In the genomic region with DNA sequence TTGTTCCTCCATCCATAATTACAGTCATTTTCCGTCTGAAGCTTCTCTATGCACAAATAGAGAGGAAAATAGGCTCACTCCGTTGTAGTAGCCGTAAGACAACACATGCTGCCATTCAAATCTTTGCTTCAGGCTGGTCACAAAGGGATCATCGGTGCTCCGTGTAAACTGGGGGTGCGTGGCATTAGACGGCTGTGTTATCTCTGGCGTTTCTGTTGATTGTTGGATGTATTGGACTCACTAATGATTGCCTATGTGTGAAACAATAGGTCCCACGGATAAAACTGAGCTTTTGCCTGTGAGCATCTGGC, we compare ENCODE assay signal across 23 mouse cellular contexts.
DNase-seq lines count a peak whose midpoint lies in the region; ATAC-seq lines count a peak whose summit lies in the region.
"Had no signal": no experiment of that assay in that cellular context is flagged by ENCODE, and none has a peak within 500 bp of the region (broad histone marks: within the 10 kb centered on the region; RNA-seq: fewer than 3 reads in every experiment).

No protein-coding gene starts in this region.

- peak; percentile 43 for ATAC-seq in forebrain, embryonic 16.5 days
- no peak for ATAC-seq in hindbrain, embryonic 16.5 days
- peak; percentile 36; the same call in 1 of the 2 replicates for ATAC-seq in neural tube, embryonic 14.5 days (ENCODE audit: low read depth)
- ATAC-seq: lung, postnatal 0 days had no signal

- H3K27ac ChIP-seq in heart, embryonic 10.5 days = no peak overlapping the region
- no peak overlapping the region for H3K27ac ChIP-seq in forebrain, embryonic 16.5 days (ENCODE audit: low read length)
- peak overlapping the region; percentile 36; the same call in 1 of the 2 replicates for H3K27ac ChIP-seq in hindbrain, embryonic 16.5 days (ENCODE audit: low read depth, low read length)
- H3K27ac ChIP-seq in neural tube, embryonic 14.5 days (ENCODE audit: low read depth, low read length) = peak overlapping the region; percentile 80
- H3K27ac ChIP-seq: embryonic facial prominence, embryonic 15.5 days; gastrocnemius, adult 2 months; heart, embryonic 15.5 days; limb, embryonic 13.5 days; liver, embryonic 14.5 days; stomach, postnatal 0 days had no signal

- H3K4me3 ChIP-seq in heart, embryonic 10.5 days = no peak overlapping the region
- H3K4me3 ChIP-seq in forebrain, embryonic 16.5 days (replicated peaks; ENCODE audit: low read length) = no peak overlapping the region
- H3K4me3 ChIP-seq in hindbrain, embryonic 16.5 days (ENCODE audit: low read length) = no peak overlapping the region
- no peak overlapping the region for H3K4me3 ChIP-seq in neural tube, embryonic 14.5 days (ENCODE audit: low read depth, low read length)
- H3K4me3 ChIP-seq: embryonic facial prominence, embryonic 15.5 days; gastrocnemius, adult 2 months; heart, embryonic 15.5 days; limb, embryonic 13.5 days; myocyte had no signal

- 78% methylated on average over 9 of the region's 9 CpGs for WGBS in heart, embryonic 10.5 days
- 17% methylated on average over 9 of the region's 9 CpGs for WGBS in forebrain, embryonic 16.5 days
- WGBS in hindbrain, embryonic 16.5 days = 18% methylated on average over 9 of the region's 9 CpGs
- WGBS in neural tube, embryonic 14.5 days = 32% methylated on average over 9 of the region's 9 CpGs

- H3K9me3 ChIP-seq in heart, embryonic 10.5 days = peaks cover 4% of the 10 kb centered on the region; the same call in 1 of the 2 replicates
- no peaks in the 10 kb centered on the region for H3K9me3 ChIP-seq in forebrain, embryonic 16.5 days (ENCODE audit: control insufficient read depth, low read length)
- H3K9me3 ChIP-seq in hindbrain, embryonic 16.5 days (ENCODE audit: control insufficient read depth, low read length) = peaks cover 3% of the 10 kb centered on the region
- no peaks in the 10 kb centered on the region for H3K9me3 ChIP-seq in neural tube, embryonic 14.5 days (ENCODE audit: control insufficient read depth, low read length)
- H3K9me3 ChIP-seq: embryonic facial prominence, embryonic 15.5 days; heart, embryonic 15.5 days had no signal

- peak; percentile 23 for DNase-seq in heart, adult 11 months
- DNase-seq in heart, embryonic 10.5 days (ENCODE audit: low spot score) = no peak
- no peak for DNase-seq in testis, postnatal 10 days (ENCODE audit: low spot score)
- DNase-seq in cerebellum, postnatal 10 days = no peak
- DNase-seq in adrenal gland, adult 18-20 months (ENCODE audit: low spot score in 2 of 2) = no peak
- DNase-seq: adrenal gland, adult 8-10 months; gastrocnemius, adult 2 months; heart, adult 18-20 months; kidney, adult 18-20 months; kidney, postnatal 25 days; layer of hippocampus, adult 9-11 months; right cerebral cortex, postnatal 14 days; thymus, postnatal 14 days had no signal

- H3K4me1 ChIP-seq in heart, embryonic 10.5 days = no peaks in the 10 kb centered on the region
- peaks cover 16% of the 10 kb centered on the region for H3K4me1 ChIP-seq in forebrain, embryonic 16.5 days (replicated peaks; ENCODE audit: control insufficient read depth, insufficient read depth, low read length)
- H3K4me1 ChIP-seq in hindbrain, embryonic 16.5 days (ENCODE audit: control insufficient read depth, insufficient read depth, low read depth, low read length) = peaks cover 11% of the 10 kb centered on the region
- peaks cover 28% of the 10 kb centered on the region for H3K4me1 ChIP-seq in neural tube, embryonic 14.5 days (ENCODE audit: control insufficient read depth, insufficient read depth, low read length)
- H3K4me1 ChIP-seq: embryonic facial prominence, embryonic 15.5 days; heart, embryonic 15.5 days had no signal

- H3K27me3 ChIP-seq in heart, embryonic 10.5 days (ENCODE audit: insufficient read depth, poor library complexity, severe bottlenecking) = no peaks in the 10 kb centered on the region
- no peaks in the 10 kb centered on the region for H3K27me3 ChIP-seq in forebrain, embryonic 16.5 days (replicated peaks; ENCODE audit: control insufficient read depth, insufficient read depth, low read length)
- no peaks in the 10 kb centered on the region for H3K27me3 ChIP-seq in hindbrain, embryonic 16.5 days (replicated peaks; ENCODE audit: control insufficient read depth, insufficient read depth, low read length)
- H3K27me3 ChIP-seq in neural tube, embryonic 14.5 days (ENCODE audit: control insufficient read depth, insufficient read depth, low read length) = no peaks in the 10 kb centered on the region
- H3K27me3 ChIP-seq: embryonic facial prominence, embryonic 15.5 days; heart, embryonic 15.5 days had no signal

- no peaks in the 10 kb centered on the region for H3K36me3 ChIP-seq in heart, embryonic 10.5 days
- no peaks in the 10 kb centered on the region for H3K36me3 ChIP-seq in forebrain, embryonic 16.5 days (ENCODE audit: control insufficient read depth, insufficient read depth)
- H3K36me3 ChIP-seq in hindbrain, embryonic 16.5 days (ENCODE audit: control insufficient read depth, insufficient read depth, low read length) = no peaks in the 10 kb centered on the region
- H3K36me3 ChIP-seq in neural tube, embryonic 14.5 days (ENCODE audit: control insufficient read depth, insufficient read depth, low read length) = no peaks in the 10 kb centered on the region
- H3K36me3 ChIP-seq: embryonic facial prominence, embryonic 15.5 days; heart, embryonic 15.5 days; limb, embryonic 13.5 days had no signal

- no peak overlapping the region for H3K9ac ChIP-seq in forebrain, embryonic 16.5 days (replicated peaks; ENCODE audit: low read depth, low read length)
- H3K9ac ChIP-seq in hindbrain, embryonic 16.5 days (ENCODE audit: low read depth, low read length) = peak overlapping the region; percentile 14; the same call in 1 of the 2 replicates
- no peak overlapping the region; the same call in 1 of the 2 replicates for H3K9ac ChIP-seq in neural tube, embryonic 14.5 days (replicated peaks; ENCODE audit: low read depth, low read length)
- H3K9ac ChIP-seq: embryonic facial prominence, embryonic 15.5 days; heart, embryonic 15.5 days; limb, embryonic 13.5 days; liver, embryonic 14.5 days had no signal

- peak overlapping the region; percentile 28 for H3K4me2 ChIP-seq in forebrain, embryonic 16.5 days (ENCODE audit: low read length)
- H3K4me2 ChIP-seq in hindbrain, embryonic 16.5 days (ENCODE audit: low read length) = peak overlapping the region; percentile 14; the same call in 1 of the 2 replicates
- peak overlapping the region; percentile 31; the same call in 1 of the 2 replicates for H3K4me2 ChIP-seq in neural tube, embryonic 14.5 days (ENCODE audit: low read depth, low read length)
- H3K4me2 ChIP-seq: embryonic facial prominence, embryonic 15.5 days; heart, embryonic 15.5 days; limb, embryonic 13.5 days had no signal

Comparison
In these comparisons a context has a peak if more than half of its experiments do, and no peak if none do; other contexts are left out.
1. H3K27ac ChIP-seq: peak in hindbrain, embryonic 16.5 days (single experiment) and neural tube, embryonic 14.5 days (single experiment); none in heart, embryonic 10.5 days (single experiment) and forebrain, embryonic 16.5 days (single experiment).
2. Peak in every context shown above with its lines, with median percentiles within 50 percentile points of each other: H3K4me2 ChIP-seq.